Mouse (Mus musculus) forebrain, embryonic 15.5 days (tissue): ENCODE results near the gene Mindy4. TPM values are rescaled to one million over a fixed set of nuclear protein-coding genes. Genes with fewer than 3 reads are reported as not detected.

ENCODE experiments used
- ATAC-seq: fragments of 200-750 bp; cut with Nextera tagmentation; replicated peaks from 2 replicates; pipeline ENCODE4 v1.8.0; 2017; ENCODE audit warnings: mild to moderate bottlenecking, moderate TSS enrichment, moderate library complexity
- H3K27ac ChIP-seq: fragments of 300-500 bp; sonication (generic); replicated peaks from 2 replicates; pipeline ENCODE4 v1.5.1; 2015; ENCODE audit warnings: mild to moderate bottlenecking, inconsistent platforms
- H3K27me3 ChIP-seq: fragments of 300-500 bp; sonication (generic); 2 replicates; pipeline ENCODE4 v1.6.1; 2015; ENCODE audit warnings: inconsistent platforms
- H3K36me3 ChIP-seq: fragments of 300-500 bp; sonication (generic); 2 replicates; pipeline ENCODE4 v1.6.1; 2015; ENCODE audit warnings: mild to moderate bottlenecking, inconsistent platforms
- H3K4me1 ChIP-seq: fragments of 300-500 bp; sonication (generic); 2 replicates; pipeline ENCODE4 v1.6.1; 2015; ENCODE audit warnings: inconsistent platforms
- H3K4me2 ChIP-seq: fragments of 300-500 bp; sonication (generic); replicated peaks from 2 replicates; pipeline ENCODE4 v1.6.1; 2015; ENCODE audit warnings: mild to moderate bottlenecking, inconsistent platforms
- H3K4me3 ChIP-seq: fragments of 300-500 bp; sonication (generic); 2 replicates; pipeline ENCODE4 v1.5.1; 2015; ENCODE audit warnings: mild to moderate bottlenecking, inconsistent platforms
- H3K9ac ChIP-seq: fragments of 300-500 bp; sonication (generic); replicated peaks from 2 replicates; pipeline ENCODE4 v1.6.1; 2015; ENCODE audit warnings: mild to moderate bottlenecking, inconsistent platforms
- H3K9me3 ChIP-seq: fragments of 300-500 bp; sonication (generic); 2 replicates; pipeline ENCODE4 v1.6.1; 2016; ENCODE audit warnings: inconsistent platforms
- WGBS: fragments of 180-500 bp; shearing (Covaris S2); methylation state at CpG from one replicate; pipeline ENCODE4 v1.1.7; 2015; ENCODE audit warnings: mixed read lengths; 5-methylcytosine and 5-hydroxymethylcytosine counted together
- polyA plus RNA-seq: library from polyadenylated mRNA; unstranded; fragments of >200 nt; fragmentation: Nextera tagmentation; extraction: Ambion mirVana; gene quantifications from 2 replicates; pipeline ENCODE4 v1.2.1, GENCODE M21; 2015

The Mindy4 gene
- polyA plus RNA-seq, 1 experiment from 2014 or later = 14.9 TPM

- H3K9me3 ChIP-seq = no peaks in the 10 kb centered on the region
- H3K4me2 ChIP-seq = no peak overlapping the region
- 67% methylated on average over 19 of the region's 19 CpGs for WGBS
- H3K36me3 ChIP-seq = no peaks in the 10 kb centered on the region
- H3K4me1 ChIP-seq = no peaks in the 10 kb centered on the region
- H3K4me3 ChIP-seq = no peak overlapping the region
- H3K9ac ChIP-seq = no peak overlapping the region
- no peak for ATAC-seq
- no peaks in the 10 kb centered on the region for H3K27me3 ChIP-seq
- H3K27ac ChIP-seq = no peak overlapping the region
Measured at GRCm38 (mm10) chr6:55294549-55295131, 91.5 kb downstream of the Mindy4 start.

GRCm38 (mm10) chr6:55295325-55295724 lies 92.1 kb downstream of the Mindy4 start:
- no peaks in the 10 kb centered on the region for H3K36me3 ChIP-seq

GRCm38 (mm10) chr6:55299482-55299881 lies 96.3 kb downstream of the Mindy4 start:
- ATAC-seq = no peak
- H3K36me3 ChIP-seq = 0 out of 2 replicates have a peak, but pooled peaks cover 4% of the 10 kb centered on the region

More at GRCm38 (mm10) chr6:55295325-55295724, 92.1 kb downstream of the Mindy4 start:
- no peak overlapping the region for H3K4me2 ChIP-seq
- no peak overlapping the region for H3K4me3 ChIP-seq
- H3K27me3 ChIP-seq = no peaks in the 10 kb centered on the region
- H3K4me1 ChIP-seq = no peaks in the 10 kb centered on the region
- H3K9ac ChIP-seq = no peak overlapping the region
- H3K27ac ChIP-seq = no peak overlapping the region
- 92% methylated on average over 1 of the region's 1 CpGs for WGBS
- no peaks in the 10 kb centered on the region for H3K9me3 ChIP-seq
- ATAC-seq = no peak

GRCm38 (mm10) chr6:55299917-55300316 lies 96.7 kb downstream of the Mindy4 start:
- H3K4me2 ChIP-seq = no peak overlapping the region
- WGBS = 95% methylated on average over 2 of the region's 2 CpGs
- H3K27ac ChIP-seq = no peak overlapping the region
- ATAC-seq = no peak
- no peak overlapping the region for H3K4me3 ChIP-seq
- no peaks in the 10 kb centered on the region for H3K27me3 ChIP-seq
- no peak overlapping the region for H3K9ac ChIP-seq
- H3K4me1 ChIP-seq = no peaks in the 10 kb centered on the region
- no peaks in the 10 kb centered on the region for H3K9me3 ChIP-seq
- 0 out of 2 replicates have a peak, but pooled peaks cover 4% of the 10 kb centered on the region for H3K36me3 ChIP-seq

More at GRCm38 (mm10) chr6:55299482-55299881, 96.3 kb downstream of the Mindy4 start:
- Histone ChIP-seq H3K4me1 (no peaks in the 10 kb centered on the region), H3K27me3 (no peaks in the 10 kb centered on the region), H3K9me3 (no peaks in the 10 kb centered on the region), H3K4me3 (no peak overlapping the region), H3K4me2 (no peak overlapping the region), H3K27ac (no peak overlapping the region), H3K9ac (no peak overlapping the region)
- 92% methylated on average over 8 of the region's 8 CpGs for WGBS

GRCm38 (mm10) chr6:55300704-55301103 lies 97.5 kb downstream of the Mindy4 start:
- WGBS = 93% methylated on average over 11 of the region's 11 CpGs
- Histone ChIP-seq H3K4me1 (no peaks in the 10 kb centered on the region), H3K4me2 (no peak overlapping the region), H3K27me3 (no peaks in the 10 kb centered on the region), H3K4me3 (no peak overlapping the region), H3K36me3 (0 out of 2 replicates have a peak, but pooled peaks cover 4% of the 10 kb centered on the region), H3K9me3 (no peaks in the 10 kb centered on the region), H3K27ac (no peak overlapping the region), H3K9ac (no peak overlapping the region)
- no peak for ATAC-seq

- no peaks in the 10 kb centered on the region for H3K9me3 ChIP-seq
- no peak overlapping the region for H3K4me3 ChIP-seq
- H3K27ac ChIP-seq = no peak overlapping the region
- H3K9ac ChIP-seq = no peak overlapping the region
- no peaks in the 10 kb centered on the region for H3K36me3 ChIP-seq
- H3K4me2 ChIP-seq = no peak overlapping the region
- no peaks in the 10 kb centered on the region for H3K27me3 ChIP-seq
- ATAC-seq = no peak
- H3K4me1 ChIP-seq = no peaks in the 10 kb centered on the region
- 69% methylated on average over 2 of the region's 2 CpGs for WGBS
Measured at GRCm38 (mm10) chr6:55310179-55310578, 107.0 kb downstream of the Mindy4 start.

GRCm38 (mm10) chr6:55311962-55312361 lies 108.8 kb downstream of the Mindy4 start:
- no peaks in the 10 kb centered on the region for H3K9me3 ChIP-seq
- no peak overlapping the region for H3K4me3 ChIP-seq
- no peak for ATAC-seq
- no peak overlapping the region for H3K27ac ChIP-seq
- no peaks in the 10 kb centered on the region for H3K36me3 ChIP-seq
- no peaks in the 10 kb centered on the region for H3K4me1 ChIP-seq
- H3K4me2 ChIP-seq = no peak overlapping the region
- no peak overlapping the region for H3K9ac ChIP-seq
- no peaks in the 10 kb centered on the region for H3K27me3 ChIP-seq
- WGBS = 77% methylated on average over 5 of the region's 5 CpGs

GRCm38 (mm10) chr6:55313893-55314292 lies 110.7 kb downstream of the Mindy4 start:
- 93% methylated on average over 4 of the region's 4 CpGs for WGBS
- Histone ChIP-seq H3K9ac (no peak overlapping the region), H3K36me3 (no peaks in the 10 kb centered on the region), H3K4me2 (no peak overlapping the region), H3K27ac (no peak overlapping the region), H3K4me1 (no peaks in the 10 kb centered on the region), H3K27me3 (no peaks in the 10 kb centered on the region), H3K4me3 (no peak overlapping the region), H3K9me3 (no peaks in the 10 kb centered on the region)
- ATAC-seq = no peak

- H3K9me3 ChIP-seq = no peaks in the 10 kb centered on the region
- no peak overlapping the region for H3K9ac ChIP-seq
- H3K36me3 ChIP-seq = no peaks in the 10 kb centered on the region
- H3K4me2 ChIP-seq = no peak overlapping the region
- no peak overlapping the region for H3K27ac ChIP-seq
- H3K27me3 ChIP-seq = no peaks in the 10 kb centered on the region
- WGBS = 86% methylated on average over 8 of the region's 8 CpGs
- no peak overlapping the region for H3K4me3 ChIP-seq
- ATAC-seq = no peak
- H3K4me1 ChIP-seq = no peaks in the 10 kb centered on the region
Measured at GRCm38 (mm10) chr6:55314628-55315027, 111.4 kb downstream of the Mindy4 start.

- no peak overlapping the region for H3K4me2 ChIP-seq
- no peaks in the 10 kb centered on the region for H3K27me3 ChIP-seq
- H3K9me3 ChIP-seq = no peaks in the 10 kb centered on the region
- H3K4me1 ChIP-seq = no peaks in the 10 kb centered on the region
- H3K4me3 ChIP-seq = no peak overlapping the region
- H3K36me3 ChIP-seq = no peaks in the 10 kb centered on the region
- H3K27ac ChIP-seq = no peak overlapping the region
- 94% methylated on average over 3 of the region's 3 CpGs for WGBS
- ATAC-seq = no peak
- no peak overlapping the region for H3K9ac ChIP-seq
Measured at GRCm38 (mm10) chr6:55318597-55318996, 115.4 kb downstream of the Mindy4 start.

- ATAC-seq = no peak
- no peak overlapping the region for H3K4me3 ChIP-seq
- H3K9ac ChIP-seq = no peak overlapping the region
- H3K36me3 ChIP-seq = no peaks in the 10 kb centered on the region
- 76% methylated on average over 14 of the region's 14 CpGs for WGBS
- no peaks in the 10 kb centered on the region for H3K27me3 ChIP-seq
- H3K4me1 ChIP-seq = no peaks in the 10 kb centered on the region
- H3K9me3 ChIP-seq = no peaks in the 10 kb centered on the region
- H3K27ac ChIP-seq = no peak overlapping the region
- H3K4me2 ChIP-seq = no peak overlapping the region
Measured at GRCm38 (mm10) chr6:55319585-55320551, 116.7 kb downstream of the Mindy4 start.

- no peak overlapping the region for H3K4me2 ChIP-seq
- WGBS = 77% methylated on average over 4 of the region's 4 CpGs
- ATAC-seq = no peak
Measured at GRCm38 (mm10) chr6:55320894-55321293, 117.7 kb downstream of the Mindy4 start.

More at GRCm38 (mm10) chr6:55320894-55321293, 117.7 kb downstream of the Mindy4 start:
- no peaks in the 10 kb centered on the region for H3K36me3 ChIP-seq
- H3K27ac ChIP-seq = no peak overlapping the region
- no peaks in the 10 kb centered on the region for H3K27me3 ChIP-seq
- no peaks in the 10 kb centered on the region for H3K9me3 ChIP-seq
- no peak overlapping the region for H3K9ac ChIP-seq
- H3K4me1 ChIP-seq = no peaks in the 10 kb centered on the region
- no peak overlapping the region for H3K4me3 ChIP-seq
